Mouse (Mus musculus) heart, postnatal 0 days (tissue): ENCODE measurements around the gene Crabp1. TPM values are rescaled to one million over a fixed set of nuclear protein-coding genes. Genes with fewer than 3 reads are reported as not detected.

Experiments
- ATAC-seq: fragments of 200-750 bp; cut with Nextera tagmentation; 2 replicates; pipeline ENCODE4 v1.8.0; 2017; ENCODE audit warnings: low read depth, moderate number of reproducible peaks, moderate library complexity; ENCODE audit not compliant: insufficient read depth
- DNase-seq: peaks from one replicate; pipeline ENCODE4 v3.0.0-alpha.2; 2016; ENCODE audit warnings: low spot score
- H3K27ac ChIP-seq: fragments of 300-500 bp; sonication (generic); 2 replicates; pipeline ENCODE4 v1.5.1; 2014; ENCODE audit warnings: low read depth, mild to moderate bottlenecking
- H3K27me3 ChIP-seq: fragments of 300-500 bp; sonication (generic); 2 replicates; pipeline ENCODE4 v1.6.1; 2014; ENCODE audit warnings: low read length, mixed read lengths; ENCODE audit not compliant: control insufficient read depth, insufficient read depth
- H3K36me3 ChIP-seq: fragments of 300-500 bp; sonication (generic); replicated peaks from 2 replicates; pipeline ENCODE4 v1.6.1; 2014; ENCODE audit warnings: low read length, mixed read lengths; ENCODE audit not compliant: control insufficient read depth, insufficient read depth
- H3K4me1 ChIP-seq: fragments of 300-500 bp; sonication (generic); 2 replicates; pipeline ENCODE4 v1.6.1; 2014; ENCODE audit warnings: antibody characterized with exemption; ENCODE audit not compliant: control insufficient read depth, insufficient read depth
- H3K4me2 ChIP-seq: fragments of 300-500 bp; sonication (generic); 2 replicates; pipeline ENCODE4 v1.6.1; 2014; ENCODE audit warnings: low read depth, mild to moderate bottlenecking, low read length, moderate library complexity
- H3K4me3 ChIP-seq: fragments of 300-500 bp; sonication (generic); 2 replicates; pipeline ENCODE4 v1.5.1; 2014; ENCODE audit warnings: low read depth, low read length
- H3K9ac ChIP-seq: fragments of 300-500 bp; sonication (generic); replicated peaks from 2 replicates; pipeline ENCODE4 v1.6.1; 2014; ENCODE audit warnings: low read depth, low read length, mixed read lengths
- H3K9me3 ChIP-seq: fragments of 300-500 bp; sonication (generic); replicated peaks from 2 replicates; pipeline ENCODE4 v1.6.1; 2016; ENCODE audit warnings: low read length; ENCODE audit not compliant: control insufficient read depth
- CTCF ChIP-seq: IDR thresholded peaks from 2 replicates; pipeline ENCODE4 v1.5.1; 2016; ENCODE audit warnings: antibody characterized with exemption, control low read depth, low read depth
- EP300 ChIP-seq: IDR thresholded peaks from 2 replicates; pipeline ENCODE4 v1.6.1; 2016; ENCODE audit warnings: antibody characterized with exemption, low read depth
- WGBS: fragments of 180-500 bp; shearing (Covaris S2); extraction: QIAGEN DNeasy Blood & Tissue Kit; methylation state at CpG from one replicate; pipeline ENCODE4 v1.1.7; 2014; 5-methylcytosine and 5-hydroxymethylcytosine counted together
- polyA plus RNA-seq: library from polyadenylated mRNA; unstranded; fragments of >200 nt; fragmentation: Nextera tagmentation; extraction: Ambion mirVana; gene quantifications from 2 replicates; pipeline ENCODE4 v1.2.1, GENCODE M21; 2015
- total RNA-seq: library from RNA; depleted of rRNA; stranded (reverse); fragments of >200 nt; gene quantifications from 2 replicates; pipeline ENCODE4 v1.2.3, GENCODE M21; 2014; ENCODE audit warnings: low replicate concordance

Gene Crabp1
- total and polyA plus RNA-seq, 2 experiments from 2014 or later: 0.34 TPM; not detected in 1

DNA sequence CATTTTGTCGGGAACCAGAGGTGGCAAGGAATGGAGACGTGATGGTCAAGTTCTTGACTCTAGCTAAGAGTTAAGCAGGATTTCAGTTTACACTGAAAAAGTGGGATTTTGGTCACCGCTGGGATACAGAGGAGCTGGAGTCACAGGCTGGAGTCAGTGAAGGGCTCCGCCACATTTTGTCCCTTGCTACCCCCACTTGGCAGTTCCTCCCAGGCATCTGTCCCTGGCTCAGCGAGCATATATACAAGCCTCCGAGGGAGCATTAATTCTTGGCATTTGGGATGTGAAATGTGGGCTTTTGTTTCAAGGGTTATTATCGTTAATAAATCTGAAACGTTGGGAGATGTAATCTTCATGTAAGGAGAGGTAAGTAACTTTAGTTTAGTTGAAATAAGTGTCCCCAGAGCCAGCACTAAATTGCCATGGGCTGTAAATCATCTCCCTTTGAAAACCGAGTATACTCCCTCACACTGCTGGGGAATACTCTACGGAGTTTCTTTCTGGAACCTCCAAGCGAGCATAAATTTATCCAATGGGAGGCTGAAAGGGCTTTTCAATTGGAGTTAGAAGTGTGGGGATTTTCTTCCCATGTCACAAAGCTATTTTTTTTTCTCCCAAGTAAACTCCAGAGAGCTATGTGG is 5.7 kb downstream of the Crabp1 start:
- 74% methylated on average over 11 of the region's 11 CpGs for WGBS
- peaks cover 59% of the 10 kb centered on the region for H3K27me3 ChIP-seq
- DNase-seq: no peak
- H3K36me3 ChIP-seq: no peaks in the 10 kb centered on the region
- no peak for ATAC-seq
- no peak overlapping the region for H3K4me2 ChIP-seq
- H3K27ac ChIP-seq: no peak overlapping the region
- H3K9ac ChIP-seq: no peak overlapping the region
- TF ChIP-seq EP300 (no peak), CTCF (no peak)
- H3K9me3 ChIP-seq: no peaks in the 10 kb centered on the region
- H3K4me1 ChIP-seq: peaks cover 13% of the 10 kb centered on the region; the same call in 1 of the 2 replicates
- no peak overlapping the region for H3K4me3 ChIP-seq

DNA sequence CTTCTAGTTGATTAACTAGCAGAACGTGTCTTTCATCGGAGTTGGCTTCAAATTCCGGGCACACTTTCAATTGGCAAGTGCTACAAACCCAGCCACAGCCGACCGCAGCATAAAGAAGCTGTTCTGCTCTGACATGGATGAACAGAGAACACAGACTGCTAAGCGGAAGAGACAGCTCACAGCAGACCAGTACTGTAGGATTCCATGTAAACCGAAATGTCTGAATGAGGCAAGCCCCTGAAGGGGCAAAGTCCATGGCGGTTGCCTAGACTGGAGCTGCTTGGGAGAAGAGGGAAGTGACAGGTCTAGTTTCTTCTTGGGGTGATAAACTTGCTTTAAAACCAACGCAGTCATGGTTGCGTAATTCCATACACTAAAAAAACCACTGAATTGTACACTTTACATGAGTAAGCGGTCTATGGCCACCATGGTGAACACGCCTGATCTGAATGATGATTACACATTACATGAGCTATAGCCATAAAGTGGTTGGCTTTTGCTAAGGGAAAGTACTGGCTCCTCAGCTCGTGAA is 12.0 kb downstream of the Crabp1 start:
- TF ChIP-seq EP300: no peak
- no peak for TF ChIP-seq CTCF
- no peak overlapping the region for H3K4me2 ChIP-seq
- no peak overlapping the region for H3K9ac ChIP-seq
- H3K4me3 ChIP-seq: no peak overlapping the region
- H3K27ac ChIP-seq: no peak overlapping the region
- no peak for ATAC-seq
- 0 out of 2 replicates have a peak, but pooled peaks cover 7% of the 10 kb centered on the region for H3K27me3 ChIP-seq
- 86% methylated on average over 13 of the region's 13 CpGs for WGBS
- peaks cover 10% of the 10 kb centered on the region; the same call in 1 of the 2 replicates for H3K4me1 ChIP-seq
- H3K9me3 ChIP-seq: no peaks in the 10 kb centered on the region
- no peak for DNase-seq
- no peaks in the 10 kb centered on the region for H3K36me3 ChIP-seq

DNA sequence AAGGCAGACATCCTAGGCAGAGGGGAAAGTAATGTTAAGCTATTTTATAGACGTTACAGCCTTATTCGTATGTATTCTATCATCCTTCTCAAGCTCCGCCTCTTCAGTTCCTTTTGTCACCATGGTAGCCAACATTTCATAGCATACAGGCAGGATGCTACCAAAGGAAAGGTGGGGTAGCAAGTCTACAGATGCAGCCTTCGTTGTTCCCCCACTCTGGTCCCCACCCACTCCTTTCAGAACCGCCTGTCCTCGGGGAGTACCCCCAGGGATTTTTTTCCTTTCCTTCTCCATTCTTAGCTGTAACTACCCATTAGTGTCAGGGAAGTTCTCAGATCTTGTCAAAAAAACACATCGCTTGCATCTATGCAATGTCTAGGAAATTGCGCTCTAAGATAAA is 14.7 kb downstream of the Crabp1 start:
- Histone ChIP-seq H3K4me1 (no peaks in the 10 kb centered on the region), H3K9me3 (no peaks in the 10 kb centered on the region), H3K4me3 (no peak overlapping the region), H3K36me3 (no peaks in the 10 kb centered on the region), H3K27ac (no peak overlapping the region), H3K9ac (no peak overlapping the region), H3K27me3 (0 out of 2 replicates have a peak, but pooled peaks cover 3% of the 10 kb centered on the region), H3K4me2 (no peak overlapping the region)
- no peak for TF ChIP-seq EP300
- TF ChIP-seq CTCF: no peak
- no peak for ATAC-seq
- 84% methylated on average over 8 of the region's 8 CpGs for WGBS
- DNase-seq: no peak

DNA sequence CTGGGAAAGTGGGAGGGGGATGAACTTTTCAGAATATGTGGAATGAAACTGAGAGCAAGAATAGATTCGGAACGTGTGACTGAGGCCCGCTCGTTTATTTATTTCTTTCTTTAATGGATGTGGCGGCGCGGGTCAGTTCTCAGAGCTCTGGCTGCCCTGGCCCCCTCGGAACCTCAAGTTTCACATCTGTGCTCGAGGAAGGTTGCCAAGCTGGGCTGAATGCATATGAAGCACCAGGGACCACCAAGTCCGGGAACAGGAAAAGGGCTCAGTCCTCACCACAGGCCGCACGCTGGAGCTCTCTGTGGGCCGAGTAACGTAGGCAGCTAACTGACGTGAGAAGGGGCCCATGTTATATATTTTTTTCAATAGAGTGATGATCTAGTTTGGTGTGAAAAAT is 18.0 kb downstream of the Crabp1 start:
- ATAC-seq (no peak), DNase-seq (no peak)
- H3K4me2 ChIP-seq: no peak overlapping the region
- no peak overlapping the region for H3K9ac ChIP-seq
- no peaks in the 10 kb centered on the region for H3K9me3 ChIP-seq
- H3K27ac ChIP-seq: no peak overlapping the region
- TF ChIP-seq CTCF (no peak), EP300 (no peak)
- no peaks in the 10 kb centered on the region for H3K27me3 ChIP-seq
- H3K36me3 ChIP-seq: no peaks in the 10 kb centered on the region
- 79% methylated on average over 15 of the region's 15 CpGs for WGBS
- no peak overlapping the region for H3K4me3 ChIP-seq
- no peaks in the 10 kb centered on the region for H3K4me1 ChIP-seq

DNA sequence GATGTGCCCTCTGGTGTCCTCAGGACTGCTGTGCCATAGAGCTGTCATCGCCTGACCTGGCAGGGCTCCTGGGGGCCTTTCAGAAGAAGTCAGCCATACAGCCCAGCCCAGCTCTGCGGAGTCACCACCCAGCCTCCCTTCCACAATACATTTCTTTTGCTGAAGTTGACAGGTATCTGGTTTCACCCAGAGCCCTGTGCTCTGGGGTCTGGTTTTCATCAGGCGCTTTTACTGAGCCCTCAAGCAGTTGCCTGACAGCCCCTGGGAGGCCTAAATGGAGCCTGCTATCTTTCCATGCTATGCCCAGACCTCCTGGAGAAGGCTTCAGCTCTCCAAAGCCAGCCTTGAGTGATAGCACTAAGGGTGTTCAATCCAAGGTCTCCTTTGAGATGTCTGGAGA is 19.5 kb downstream of the Crabp1 start:
- Histone ChIP-seq H3K4me3 (no peak overlapping the region), H3K4me1 (no peaks in the 10 kb centered on the region), H3K9ac (no peak overlapping the region), H3K9me3 (no peaks in the 10 kb centered on the region), H3K27me3 (0 out of 2 replicates have a peak, but pooled peaks cover 1% of the 10 kb centered on the region), H3K4me2 (no peak overlapping the region), H3K36me3 (no peaks in the 10 kb centered on the region), H3K27ac (no peak overlapping the region)
- peak; percentile 72 for ATAC-seq
- peak; percentile 21 for DNase-seq
- WGBS: 32% methylated on average over 3 of the region's 3 CpGs
- TF ChIP-seq EP300 (no peak), CTCF (no peak)

DNA sequence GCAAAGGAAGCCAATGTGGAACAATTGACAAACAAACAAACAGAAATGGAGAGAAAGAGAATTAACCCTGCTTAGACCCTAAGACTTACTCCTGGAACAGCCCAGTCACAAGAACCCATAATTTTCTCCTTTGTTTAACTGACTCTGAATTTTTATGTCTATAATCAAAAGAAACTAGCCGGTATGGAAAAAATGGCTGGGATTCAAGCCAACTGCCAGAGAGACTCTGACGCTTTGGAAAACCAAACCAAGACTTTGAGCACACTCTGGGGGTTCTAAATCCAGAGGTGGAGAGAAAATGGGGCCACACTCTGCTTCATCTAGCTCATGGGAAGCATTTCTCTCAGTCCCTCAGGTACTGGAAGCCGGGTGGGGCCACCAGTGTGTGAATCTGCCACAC is 20.7 kb downstream of the Crabp1 start:
- Histone ChIP-seq H3K4me1 (no peaks in the 10 kb centered on the region), H3K9me3 (no peaks in the 10 kb centered on the region), H3K4me3 (no peak overlapping the region), H3K27me3 (0 out of 2 replicates have a peak, but pooled peaks cover 5% of the 10 kb centered on the region), H3K27ac (no peak overlapping the region), H3K36me3 (no peaks in the 10 kb centered on the region), H3K4me2 (no peak overlapping the region), H3K9ac (no peak overlapping the region)
- no peak for DNase-seq
- no peak for ATAC-seq
- TF ChIP-seq EP300 (no peak), CTCF (no peak)
- 77% methylated on average over 3 of the region's 3 CpGs for WGBS
